Mouse (Mus musculus) kidney, adult 2 months (tissue): ENCODE results near the gene Man1a.

Experiments
- CTCF ChIP-seq: fragments of 200-500 bp; conservative IDR thresholded peaks from 2 replicates; pipeline ENCODE4 v1.5.1; 2011; ENCODE audit warnings: low read depth, mild to moderate bottlenecking, control low read depth, low read length, moderate library complexity, mixed read lengths; ENCODE audit not compliant: insufficient read depth, insufficient read length
- POLR2A ChIP-seq: fragments of 200-500 bp; IDR thresholded peaks from one replicate; pipeline ENCODE4 v1.6.1; 2011; ENCODE audit warnings: low read depth, low read length, control low read depth

DNA sequence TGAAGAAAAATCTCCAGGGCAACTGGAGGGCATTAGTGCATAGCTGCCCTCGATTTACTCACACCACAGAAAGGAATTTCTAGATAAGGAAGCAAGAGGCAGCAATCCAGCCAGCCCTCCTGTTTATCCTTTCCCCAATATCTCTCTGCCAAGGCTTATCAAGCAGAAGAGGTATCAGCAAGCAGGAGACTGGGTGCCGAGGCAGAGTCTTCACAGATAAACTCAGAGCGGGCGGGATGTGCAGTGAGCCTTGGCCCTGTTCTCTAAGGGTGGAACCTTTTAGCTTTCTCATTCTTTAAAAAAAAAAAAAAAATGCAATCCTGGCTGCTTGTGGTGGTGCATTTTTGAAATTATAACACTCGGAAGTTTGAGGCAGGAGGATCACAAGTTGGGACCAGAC, 38.2 kb downstream of the Man1a start:
- no peak for TF ChIP-seq POLR2A
- no peak for TF ChIP-seq CTCF
